ENCODE assay signal across 8 mouse cellular contexts in the genomic region with DNA sequence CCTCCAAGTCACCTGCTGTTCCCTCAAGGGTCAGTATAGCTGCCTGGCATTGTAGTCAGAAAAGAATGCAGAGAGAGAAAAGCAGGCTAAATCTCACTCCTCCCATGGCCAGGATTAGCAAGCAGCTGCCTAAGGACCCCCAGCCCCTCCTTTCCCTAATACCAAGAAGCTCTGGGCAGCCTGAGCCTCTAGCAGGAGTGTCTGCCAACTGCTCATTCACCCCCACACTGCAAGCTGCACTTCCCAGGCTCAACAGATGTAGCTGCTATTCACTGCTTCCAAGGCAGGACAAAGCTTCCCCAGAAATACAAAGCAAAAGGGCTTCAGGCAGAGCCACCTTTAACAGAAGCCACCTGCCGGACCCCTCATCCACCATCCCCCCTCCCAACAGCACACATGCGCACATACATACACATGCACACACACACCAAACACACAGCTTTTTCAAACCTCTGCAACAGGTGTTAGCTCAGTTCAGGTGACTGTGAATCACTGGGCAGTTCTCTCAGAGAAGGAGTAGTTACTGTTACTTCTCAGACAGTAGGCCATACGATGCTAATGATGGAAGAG. TPM values are rescaled to one million over a fixed set of nuclear protein-coding genes. Genes with fewer than 3 reads are reported as not detected.
A peak's percentile ranks its signal among the peaks of the same experiment; 100 is the strongest.
DNase-seq lines count a peak whose midpoint lies in the region; ATAC-seq and TF ChIP-seq lines count a peak whose summit lies in the region.
"Had no signal": no experiment of that assay in that cellular context is flagged by ENCODE, and none has a peak within 500 bp of the region (broad histone marks: within the 10 kb centered on the region; RNA-seq: fewer than 3 reads in every experiment).

No protein-coding gene starts in this region.

- no peaks in the 10 kb centered on the region for H3K9me3 ChIP-seq in ES-Bruce4 (replicated peaks; ENCODE audit: control insufficient read depth, insufficient read depth, low read length, poor library complexity, severe bottlenecking)
- no peaks in the 10 kb centered on the region for H3K9me3 ChIP-seq in liver, embryonic 11.5 days (ENCODE audit: control insufficient read depth, low read length)
- H3K9me3 ChIP-seq: liver, embryonic 13.5 days had no signal

- H3K4me1 ChIP-seq in ES-Bruce4 (ENCODE audit: control insufficient read depth, insufficient read depth, low read length): no peaks in the 10 kb centered on the region
- peaks cover 63% of the 10 kb centered on the region for H3K4me1 ChIP-seq in liver, embryonic 11.5 days (replicated peaks; ENCODE audit: control insufficient read depth, insufficient read depth, low read length)

- TF ChIP-seq CTCF in ES-Bruce4 (IDR thresholded peaks at IDR 0.05; ENCODE audit: low read depth, low read length): no peak

- H3ac ChIP-seq in myocyte (ENCODE audit: control insufficient read depth, insufficient read length): no peak overlapping the region

- peak; percentile 73 for DNase-seq in Muller cell, postnatal 12 days (ENCODE audit: inconsistent ontology term)
- DNase-seq in frontal cortex, postnatal 10 days (ENCODE audit: low spot score in 2 of 2): peak; percentile 53 to 67
- DNase-seq in layer of hippocampus, postnatal 14 days (ENCODE audit: low spot score in 2 of 2): peak; percentile 64 to 85
- no peak for DNase-seq in adrenal gland, adult 18-20 months (ENCODE audit: low spot score in 2 of 2)
- DNase-seq in liver, embryonic 11.5 days (ENCODE audit: low spot score): no peak
- DNase-seq: liver, embryonic 13.5 days had no signal

- no peak overlapping the region for H3K9ac ChIP-seq in ES-Bruce4 (ENCODE audit: low read depth, poor library complexity, severe bottlenecking)
- no peak overlapping the region for H3K9ac ChIP-seq in liver, embryonic 11.5 days (ENCODE audit: low read depth, low read length)
- H3K9ac ChIP-seq: liver, embryonic 13.5 days had no signal

- H3K4me2 ChIP-seq in myocyte (ENCODE audit: low read depth): no peak overlapping the region
- H3K4me2 ChIP-seq in liver, embryonic 11.5 days: no peak overlapping the region
- H3K4me2 ChIP-seq: liver, embryonic 13.5 days had no signal

- H3K27me3 ChIP-seq in ES-Bruce4 (ENCODE audit: control insufficient read depth, insufficient read depth, low read length, poor library complexity, severe bottlenecking) (no peaks in the 10 kb centered on the region), myocyte (ENCODE audit: control insufficient read depth, insufficient read depth, insufficient read length) (no peaks in the 10 kb centered on the region)
- H3K27me3 ChIP-seq in liver, embryonic 11.5 days (replicated peaks; ENCODE audit: control insufficient read depth, insufficient read depth, low read length): no peaks in the 10 kb centered on the region
- H3K27me3 ChIP-seq: liver, embryonic 13.5 days had no signal

- ATAC-seq in liver, embryonic 11.5 days (replicated peaks; ENCODE audit: low FRiP score): no peak

- 80% methylated on average over 3 of the region's 3 CpGs for WGBS in liver, embryonic 11.5 days

- no peak overlapping the region for H3K4me3 ChIP-seq in ES-Bruce4 (ENCODE audit: low read depth, low read length)
- H3K4me3 ChIP-seq in myocyte: no peak overlapping the region
- no peak overlapping the region for H3K4me3 ChIP-seq in liver, embryonic 11.5 days (ENCODE audit: low read depth, low read length)
- H3K4me3 ChIP-seq: liver, embryonic 13.5 days had no signal

- TF ChIP-seq POLR2A in ES-Bruce4 (IDR thresholded peaks at IDR 0.05; ENCODE audit: insufficient read depth, low read length) (no peak), myocyte (IDR thresholded peaks at IDR 0.05; ENCODE audit: insufficient read length, low read depth) (no peak)

- no peak overlapping the region for H3K27ac ChIP-seq in ES-Bruce4 (ENCODE audit: insufficient read depth, low read length)
- no peak overlapping the region for H3K27ac ChIP-seq in liver, embryonic 11.5 days (ENCODE audit: low read depth, low read length)
- H3K27ac ChIP-seq: liver, embryonic 13.5 days had no signal

- H3K36me3 ChIP-seq in ES-Bruce4 (ENCODE audit: control insufficient read depth, insufficient read depth, low read length, poor library complexity, severe bottlenecking): no peaks in the 10 kb centered on the region
- H3K36me3 ChIP-seq in myocyte (ENCODE audit: control insufficient read depth, insufficient read depth): no peaks in the 10 kb centered on the region
- no peaks in the 10 kb centered on the region for H3K36me3 ChIP-seq in liver, embryonic 11.5 days (ENCODE audit: control insufficient read depth, insufficient read depth, low read length)
- H3K36me3 ChIP-seq: liver, embryonic 13.5 days had no signal

- H3K79me2 ChIP-seq in myocyte (ENCODE audit: control insufficient read depth, insufficient read depth): peaks cover 99% of the 10 kb centered on the region

- TF ChIP-seq EP300 in ES-Bruce4 (IDR thresholded peaks at IDR 0.05; ENCODE audit: insufficient read depth, low read depth, low read length): peak; percentile 56; the same call in 1 of the 2 replicates

TF ChIP-seq in myocyte, 11 proteins besides CTCF, POLR2A, EP300 and RAD21:
- no peak for TF ChIP-seq CEBPB (IDR thresholded peaks at IDR 0.05; ENCODE audit: insufficient read depth, poor library complexity, severe bottlenecking)
- peak; percentile 68 for TF ChIP-seq TCF12 (IDR thresholded peaks at IDR 0.05; ENCODE audit: insufficient read depth, poor library complexity, severe bottlenecking)
- TF ChIP-seq E2F4 (IDR thresholded peaks at IDR 0.05; ENCODE audit: insufficient read depth): no peak
- no peak for TF ChIP-seq REST (IDR thresholded peaks at IDR 0.05; ENCODE audit: insufficient read depth, insufficient read length)
- no peak for TF ChIP-seq SRF (IDR thresholded peaks at IDR 0.05; ENCODE audit: control insufficient read depth, insufficient read length, low read depth)
- no peak for TF ChIP-seq TCF3 (IDR thresholded peaks at IDR 0.05; ENCODE audit: insufficient read length, low read depth)
- peak in 2 of 3 experiments; percentile 73 to 96 for TF ChIP-seq MYOG (IDR thresholded peaks at IDR 0.05; ENCODE audit: control insufficient read depth in 1 of 3, insufficient read depth in 1 of 3, insufficient read length in 2 of 3, low read depth in 2 of 3)
- no peak for TF ChIP-seq POLR2AphosphoS2 (IDR thresholded peaks at IDR 0.05; ENCODE audit: insufficient read length, low read depth)
- no peak for TF ChIP-seq USF1 (IDR thresholded peaks at IDR 0.05; ENCODE audit: low read depth)
- TF ChIP-seq MAX (IDR thresholded peaks at IDR 0.05; ENCODE audit: low read depth): no peak
- TF ChIP-seq MYOD1 (IDR thresholded peaks at IDR 0.05; ENCODE audit: control insufficient read depth in 1 of 3, insufficient read length in 2 of 3, low read depth in 2 of 3): peak in 2 of 3 experiments; percentile 67 to 76
TF ChIP-seq in myocyte: peak in this region for 3.

RNA-seq across cellular contexts. Expression of gene Mapkapk2, which starts 18.8 kb away (rescaled TPM):
- 64.9 and 65.1 TPM in 2 replicates for polyA plus RNA-seq in ES-Bruce4 (2011; ENCODE audit: insufficient read depth, insufficient read length, low read depth, missing spikeins)
- 10 to 100 TPM; 26.1 to 30.4 TPM for total RNA-seq in layer of hippocampus, postnatal 14 days (2021)
- polyA plus RNA-seq in myocyte (2012; fragmentation: generic; extraction: Trizol): 123 TPM
- 100 to 1,000 TPM; 198 to 219 TPM for total RNA-seq in adrenal gland, adult 18-20 months (2021)
- 26.9 and 30.1 TPM in 2 replicates for polyA plus RNA-seq in liver, embryonic 11.5 days (2014; fragmentation: Nextera tagmentation; extraction: Ambion mirVana)

RNA-seq across cellular contexts. Expression of gene Il10, which starts 59.2 kb away (rescaled TPM):
- polyA plus RNA-seq in ES-Bruce4 (2011; ENCODE audit: insufficient read depth, insufficient read length, low read depth, missing spikeins) (not detected in 2 replicates), myocyte (2012; fragmentation: generic; extraction: Trizol) (not detected)
- not detected for total RNA-seq in layer of hippocampus, postnatal 14 days (2021)
- total RNA-seq in adrenal gland, adult 18-20 months (2021): not detected
- not detected in 2 replicates for polyA plus RNA-seq in liver, embryonic 11.5 days (2014; fragmentation: Nextera tagmentation; extraction: Ambion mirVana)
- polyA plus RNA-seq: liver, embryonic 13.5 days had no signal

RNA-seq across cellular contexts. Expression of gene Dyrk3, which starts 59.3 kb away (rescaled TPM):
- polyA plus RNA-seq in ES-Bruce4 (2011; ENCODE audit: insufficient read depth, insufficient read length, low read depth, missing spikeins) (27.3 and 27.6 TPM in 2 replicates), myocyte (2012; fragmentation: generic; extraction: Trizol) (2.7 TPM)
- 10 to 100 TPM; 13.3 to 14.2 TPM for total RNA-seq in layer of hippocampus, postnatal 14 days (2021)
- 1 to 10 TPM; 5.5 to 7.1 TPM for total RNA-seq in adrenal gland, adult 18-20 months (2021)
- polyA plus RNA-seq in liver, embryonic 11.5 days (2014; fragmentation: Nextera tagmentation; extraction: Ambion mirVana): 11.7 and 16.2 TPM in 2 replicates

Comparison
In these comparisons a context has a peak if more than half of its experiments do, and no peak if none do; other contexts are left out.
1. DNase-seq: peak in Muller cell, postnatal 12 days (single experiment), frontal cortex, postnatal 10 days (2 of 2) and layer of hippocampus, postnatal 14 days (2 of 2); none in adrenal gland, adult 18-20 months (0 of 2) and liver, embryonic 11.5 days (single experiment).